Mouse (Mus musculus) thymus, adult 2 months (tissue): Measurements from ENCODE around the gene Phb. TPM values are rescaled to one million over a fixed set of nuclear protein-coding genes. Genes with fewer than 3 reads are reported as not detected.

Experiments
- DNase-seq: peaks from one replicate; pipeline ENCODE4 v3.0.0; 2021
- H3K27ac ChIP-seq: fragments of 200-500 bp; 2 replicates; pipeline ENCODE4 v1.5.1; 2012; ENCODE audit warnings: low read length, control low read depth; ENCODE audit not compliant: control insufficient read depth, insufficient read depth
- H3K27me3 ChIP-seq: fragments of 200-500 bp; 2 replicates; pipeline ENCODE4 v1.6.1; 2012; ENCODE audit warnings: mild to moderate bottlenecking, low read length, moderate library complexity, mixed read lengths; ENCODE audit not compliant: control insufficient read depth, insufficient read depth
- H3K36me3 ChIP-seq: fragments of 200-500 bp; 2 replicates; pipeline ENCODE4 v1.6.1; 2012; ENCODE audit warnings: mild to moderate bottlenecking, low read length, moderate library complexity; ENCODE audit not compliant: control insufficient read depth, insufficient read depth
- H3K4me1 ChIP-seq: fragments of 200-500 bp; replicated peaks from 2 replicates; pipeline ENCODE4 v1.6.1; 2012; ENCODE audit warnings: low read length; ENCODE audit not compliant: control insufficient read depth, insufficient read depth
- H3K4me3 ChIP-seq: fragments of 200-500 bp; 2 replicates; pipeline ENCODE4 v1.5.1; 2012; ENCODE audit warnings: mild to moderate bottlenecking, low read length, control low read depth, moderate library complexity; ENCODE audit not compliant: control insufficient read depth, insufficient read depth
- CTCF ChIP-seq: fragments of 200-500 bp; IDR thresholded peaks from 2 replicates; pipeline ENCODE4 v1.5.1; 2012; ENCODE audit warnings: mild to moderate bottlenecking, control low read depth, low read length, moderate library complexity, borderline replicate concordance; ENCODE audit not compliant: control insufficient read depth, poor library complexity, insufficient read depth; ENCODE audit errors: extremely low read depth
- POLR2A ChIP-seq: fragments of 200-500 bp; IDR thresholded peaks from 2 replicates; pipeline ENCODE4 v1.6.1; 2012; ENCODE audit warnings: mild to moderate bottlenecking, low read length, control low read depth, moderate library complexity; ENCODE audit not compliant: control insufficient read depth, poor library complexity, insufficient read depth; ENCODE audit errors: extremely low read depth
- whole genome bisulfite sequencing: fragments of 180-500 bp; shearing (Covaris S2); methylation state at CpG from one replicate; pipeline ENCODE4 v1.1.7; 2018; 5-methylcytosine and 5-hydroxymethylcytosine counted together
- polyA plus RNA-seq: library from polyadenylated mRNA; depleted of rRNA; stranded (reverse); fragments of >200 nt; gene quantifications from 2 replicates; pipeline ENCODE4 v1.2.3, GENCODE M21; 2012

Phb gene
- polyA plus RNA-seq, 1 experiment: 103 TPM

- no peaks in the 10 kb centered on the region for H3K27me3 ChIP-seq
- DNase-seq: peak; percentile 42
- peak overlapping the region; percentile 86 for H3K27ac ChIP-seq
- peak overlapping the region; percentile 84 for H3K4me3 ChIP-seq
- no peak for TF ChIP-seq CTCF
- TF ChIP-seq POLR2A: no peak
- no peaks in the 10 kb centered on the region for H3K36me3 ChIP-seq
- WGBS: under 1% methylated on average over 7 of the region's 7 CpGs
- peaks cover 11% of the 10 kb centered on the region for H3K4me1 ChIP-seq
Observed at GRCm38 (mm10) chr11:95714411-95714810, 47.7 kb downstream of the Phb start.

- WGBS: 85% methylated on average over 8 of the region's 8 CpGs
- no peak for TF ChIP-seq CTCF
- TF ChIP-seq POLR2A: no peak
- peaks cover 11% of the 10 kb centered on the region for H3K4me1 ChIP-seq
- H3K27ac ChIP-seq: no peak overlapping the region
- no peak for DNase-seq
- no peaks in the 10 kb centered on the region for H3K36me3 ChIP-seq
- H3K4me3 ChIP-seq: no peak overlapping the region
- no peaks in the 10 kb centered on the region for H3K27me3 ChIP-seq
Observed at GRCm38 (mm10) chr11:95716136-95716535, 49.4 kb downstream of the Phb start.

- Histone ChIP-seq H3K4me1 (peaks cover 6% of the 10 kb centered on the region), H3K36me3 (no peaks in the 10 kb centered on the region), H3K27ac (no peak overlapping the region), H3K27me3 (no peaks in the 10 kb centered on the region), H3K4me3 (no peak overlapping the region)
- TF ChIP-seq POLR2A (no peak), CTCF (no peak)
- WGBS: 93% methylated on average over 3 of the region's 3 CpGs
- DNase-seq: no peak
Observed at GRCm38 (mm10) chr11:95719356-95719755, 52.6 kb downstream of the Phb start.

- no peaks in the 10 kb centered on the region for H3K27me3 ChIP-seq
- no peak within 1 kb of the TSS for H3K4me3 ChIP-seq
- DNase-seq: no peak
- TF ChIP-seq CTCF: no peak
- TF ChIP-seq POLR2A: no peak
- H3K4me1 ChIP-seq: 0 out of 2 replicates have a peak, but pooled peaks cover 2% of the 10 kb centered on the region
- no peaks in the 10 kb centered on the region for H3K36me3 ChIP-seq
- H3K27ac ChIP-seq: no peak within 1 kb of the TSS
- WGBS: 97% methylated on average over 5 of the region's 5 CpGs
Observed at GRCm38 (mm10) chr11:95723287-95723686, 56.5 kb downstream of the Phb start, which contains the start of gene B130006D01Rik. TSS of gene B130006D01Rik (plus strand) at chr11:95723587.

- H3K4me3 ChIP-seq: no peak overlapping the region
- no peaks in the 10 kb centered on the region for H3K27me3 ChIP-seq
- H3K4me1 ChIP-seq: 0 out of 2 replicates have a peak, but pooled peaks cover 2% of the 10 kb centered on the region
- H3K27ac ChIP-seq: no peak overlapping the region
- TF ChIP-seq POLR2A (no peak), CTCF (no peak)
- WGBS: over 99% methylated on average over 4 of the region's 4 CpGs
- no peak for DNase-seq
- no peaks in the 10 kb centered on the region for H3K36me3 ChIP-seq
Observed at GRCm38 (mm10) chr11:95724466-95724865, 57.7 kb downstream of the Phb start.

GRCm38 (mm10) chr11:95726156-95726555, 59.4 kb downstream of the Phb start:
- no peak for TF ChIP-seq CTCF
- no peak for TF ChIP-seq POLR2A
- 89% methylated on average over 4 of the region's 4 CpGs for WGBS
- no peaks in the 10 kb centered on the region for H3K27me3 ChIP-seq
- no peak overlapping the region for H3K27ac ChIP-seq
- 0 out of 2 replicates have a peak, but pooled peaks cover 2% of the 10 kb centered on the region for H3K4me1 ChIP-seq
- DNase-seq: no peak
- no peaks in the 10 kb centered on the region for H3K36me3 ChIP-seq
- no peak overlapping the region for H3K4me3 ChIP-seq

GRCm38 (mm10) chr11:95727947-95728346, 61.2 kb downstream of the Phb start:
- H3K27me3 ChIP-seq: no peaks in the 10 kb centered on the region
- no peak overlapping the region for H3K4me3 ChIP-seq
- H3K36me3 ChIP-seq: no peaks in the 10 kb centered on the region
- no peak for DNase-seq
- H3K27ac ChIP-seq: no peak overlapping the region
- 0 out of 2 replicates have a peak, but pooled peaks cover 2% of the 10 kb centered on the region for H3K4me1 ChIP-seq
- 80% methylated on average over 5 of the region's 5 CpGs for WGBS
- TF ChIP-seq CTCF (no peak), POLR2A (no peak)
